Mouse (Mus musculus): ENCODE measurements around the gene Gm572.

- TF ChIP-seq CTCF (IDR thresholded peaks at IDR 0.05; ENCODE audit: extremely low read depth, insufficient read depth, insufficient read length, insufficient replicate concordance) (no peak), POLR2A (IDR thresholded peaks at IDR 0.05; ENCODE audit: low read depth, low read length) (no peak)
These were observed 6.2 kb downstream of the Gm572 start for GRCm38 (mm10) chr4:148649309-148649708.

Measured in spleen, adult 2 months (tissue).